Mouse (Mus musculus) liver, adult 2 months (tissue): ENCODE measurements at regions not wholly inside any gene's neighbourhood (a gene's known extent, or its start where the extent isn't known, plus 50 kb on each side); places are given as distances from the start of the nearest gene placed in this dataset.

Experiments
- CTCF ChIP-seq: fragments of 200-500 bp; IDR thresholded peaks from 2 replicates; pipeline ENCODE4 v1.5.1; 2011; ENCODE audit warnings: low read depth, low read length, control low read depth
- POLR2A ChIP-seq: fragments of 200-500 bp; IDR thresholded peaks from 2 replicates; pipeline ENCODE4 v1.6.1; 2011; ENCODE audit warnings: low read length, control low read depth; ENCODE audit not compliant: insufficient read depth; ENCODE audit errors: extremely low read depth

GRCm38 (mm10) chr11:6738581-6738980 is 80.3 kb downstream of the Ramp3 start:
- TF ChIP-seq POLR2A (no peak), CTCF (no peak)
